Mouse (Mus musculus) kidney, adult 2 months (tissue): ENCODE measurements around the gene Gm3448.
"Not testable (repeated sequence)": the region's sequence is repeated elsewhere in the genome, so short reads cannot be mapped to it uniquely, and the experiment has no call there.

ENCODE experiments used
- CTCF ChIP-seq: fragments of 200-500 bp; conservative IDR thresholded peaks from 2 replicates; pipeline ENCODE4 v1.5.1; 2011; ENCODE audit warnings: low read depth, mild to moderate bottlenecking, control low read depth, low read length, moderate library complexity, mixed read lengths; ENCODE audit not compliant: insufficient read depth, insufficient read length
- POLR2A ChIP-seq: fragments of 200-500 bp; IDR thresholded peaks from one replicate; pipeline ENCODE4 v1.6.1; 2011; ENCODE audit warnings: low read depth, low read length, control low read depth

DNA sequence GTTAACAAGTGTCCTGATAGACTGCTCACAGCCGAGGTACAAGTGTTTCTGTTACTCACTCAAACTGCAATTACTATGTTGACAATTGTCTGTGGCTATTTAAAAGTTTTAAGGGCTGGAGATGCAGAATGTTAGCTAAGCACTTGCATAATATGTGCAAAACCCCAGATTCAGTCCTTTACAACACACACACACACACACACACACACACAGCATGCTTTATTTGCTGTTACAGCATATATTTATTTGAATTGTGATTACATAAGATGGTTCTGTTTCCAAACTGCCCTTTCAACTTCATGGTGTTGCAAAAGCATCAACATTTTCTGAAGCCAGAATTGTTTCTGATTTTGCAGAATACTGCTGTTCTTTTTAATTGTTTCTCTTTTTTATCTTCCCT is 9.0 kb upstream of the Gm3448 start:
- TF ChIP-seq CTCF, POLR2A: not testable (repeated sequence)
